Mouse (Mus musculus) pancreas, adult 10 weeks (tissue): Measurements from ENCODE around the gene Eapp. TPM values are rescaled to one million over a fixed set of nuclear protein-coding genes. Genes with fewer than 3 reads are reported as not detected.

ENCODE experiments used
- polyA plus RNA-seq: library from polyadenylated mRNA; stranded (reverse); fragments of 350-450 nt; fragmentation: Illumina TruSeq; extraction: RNeasy Lipid Tissue Mini Kit (QIAGEN cat#74804); gene quantifications from one replicate; pipeline ENCODE4 v1.2.3, GENCODE M21; 2015; ENCODE audit warnings: low read depth, low replicate concordance; ENCODE audit not compliant: insufficient read depth

Gene Eapp
- 7.3 TPM for polyA plus RNA-seq

DNA sequence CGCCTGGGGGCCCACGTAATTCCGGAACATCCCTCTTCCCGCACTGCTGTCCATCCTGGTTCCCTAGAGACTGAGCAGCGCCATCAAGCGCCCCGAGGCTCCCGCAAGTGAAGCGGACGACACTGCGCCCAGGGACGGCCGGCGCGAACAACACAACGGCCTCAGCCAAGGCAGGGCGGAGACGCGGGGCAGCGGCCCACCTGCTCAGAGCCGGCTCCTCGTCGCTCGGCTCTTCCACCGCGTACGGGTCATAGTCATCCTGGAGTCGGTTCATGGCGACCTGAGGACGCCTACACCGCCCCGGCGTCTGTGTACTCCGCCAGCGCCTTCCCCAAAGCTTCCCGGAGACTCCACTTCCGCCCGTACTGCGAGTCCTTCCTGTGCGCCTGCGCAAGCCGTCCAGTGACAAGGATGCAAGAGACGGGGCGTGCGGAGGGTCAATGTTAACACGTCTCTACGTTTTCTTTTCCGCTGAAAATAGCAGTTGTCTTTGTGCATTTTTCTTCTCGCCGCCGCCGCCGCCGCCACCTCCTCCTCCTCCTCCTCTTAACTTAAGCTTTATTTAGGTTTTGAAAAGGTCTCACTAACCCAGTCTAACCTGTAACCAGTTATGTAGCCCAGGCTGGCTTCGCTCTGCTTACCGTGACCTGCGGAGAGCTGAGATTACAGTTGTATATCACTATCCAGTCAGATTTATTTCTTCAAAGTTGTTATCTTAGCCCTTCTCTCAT lies at the start of gene Eapp:
Gene Eapp, minus strand, starts transcription at position 387 of the 731 bp plus-strand sequence.

GRCm38 (mm10) chr12:54656396-54657171 lies 39.1 kb downstream of the Eapp start, which contains the start of gene Sptssa:
Sptssa (minus strand) TSS chr12:54656573.

Other genes with a start within 250 kb of the Eapp start
- gene Sptssa, start 39.3 kb downstream of the Eapp start, polyA plus RNA-seq: 22.5 TPM
- 12.9 TPM for gene Snx6, start 99.8 kb upstream of the Eapp start, polyA plus RNA-seq
- 15.4 TPM for gene Cfl2, start 167.0 kb upstream of the Eapp start, polyA plus RNA-seq